Mouse (Mus musculus) olfactory bulb, adult 2 months (tissue): ENCODE results near the gene Zdhhc4. TPM values are rescaled to one million over a fixed set of nuclear protein-coding genes. Genes with fewer than 3 reads are reported as not detected.

Experiments used
- H3K27ac ChIP-seq: fragments of 200-500 bp; 2 replicates; pipeline ENCODE4 v1.5.1; 2012; ENCODE audit warnings: low read depth, low read length; ENCODE audit not compliant: insufficient read depth
- H3K4me1 ChIP-seq: fragments of 200-500 bp; 2 replicates; pipeline ENCODE4 v1.6.1; 2012; ENCODE audit warnings: low read length; ENCODE audit not compliant: control insufficient read depth, insufficient read depth
- H3K4me3 ChIP-seq: fragments of 200-500 bp; 2 replicates; pipeline ENCODE4 v1.5.1; 2012; ENCODE audit warnings: mild to moderate bottlenecking, low read depth, low read length, moderate library complexity; ENCODE audit not compliant: insufficient read depth
- CTCF ChIP-seq: fragments of 200-500 bp; IDR thresholded peaks from 2 replicates; pipeline ENCODE4 v1.5.1; 2012; ENCODE audit warnings: low read depth, mild to moderate bottlenecking, low read length, moderate library complexity; ENCODE audit not compliant: insufficient read depth
- POLR2A ChIP-seq: fragments of 200-500 bp; IDR thresholded peaks from 2 replicates; pipeline ENCODE4 v1.6.1; 2012; ENCODE audit warnings: mild to moderate bottlenecking, low read depth, low read length, moderate library complexity; ENCODE audit not compliant: insufficient read depth
- WGBS: fragments of 180-500 bp; shearing (Covaris S2); methylation state at CpG from one replicate; pipeline ENCODE4 v1.1.7; 2018; 5-methylcytosine and 5-hydroxymethylcytosine counted together
- polyA plus RNA-seq: library from polyadenylated mRNA; stranded (reverse); fragments of >200 nt; gene quantifications from 2 replicates; pipeline ENCODE4 v1.2.4, GENCODE M21; 2012; ENCODE audit warnings: low replicate concordance; ENCODE audit not compliant: missing spikeins, insufficient read depth, insufficient read length

The Zdhhc4 gene
- polyA plus RNA-seq, 1 experiment = not detected

DNA sequence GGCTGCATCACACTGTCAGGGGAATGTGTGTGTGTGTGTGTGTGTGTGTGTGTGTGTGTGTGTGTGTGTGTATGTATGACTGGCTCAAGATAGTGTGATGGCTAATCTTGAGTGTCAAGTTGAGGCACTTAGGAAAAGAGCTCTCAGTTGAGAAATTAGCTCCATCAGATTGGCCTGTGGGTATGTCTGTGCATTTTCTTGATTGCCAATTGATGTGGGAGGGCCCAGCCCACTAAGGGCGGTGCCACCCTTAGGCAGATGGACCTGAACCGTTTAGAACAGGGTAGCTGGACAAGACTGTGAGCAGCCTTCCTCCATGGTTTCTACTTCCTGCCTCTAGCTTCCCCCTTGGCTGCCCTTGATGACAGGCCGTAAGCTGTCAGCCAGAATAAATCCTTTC is 56.9 kb downstream of the Zdhhc4 start:
- TF ChIP-seq POLR2A = no peak
- 78% methylated on average over 3 of the region's 3 CpGs for WGBS

DNA sequence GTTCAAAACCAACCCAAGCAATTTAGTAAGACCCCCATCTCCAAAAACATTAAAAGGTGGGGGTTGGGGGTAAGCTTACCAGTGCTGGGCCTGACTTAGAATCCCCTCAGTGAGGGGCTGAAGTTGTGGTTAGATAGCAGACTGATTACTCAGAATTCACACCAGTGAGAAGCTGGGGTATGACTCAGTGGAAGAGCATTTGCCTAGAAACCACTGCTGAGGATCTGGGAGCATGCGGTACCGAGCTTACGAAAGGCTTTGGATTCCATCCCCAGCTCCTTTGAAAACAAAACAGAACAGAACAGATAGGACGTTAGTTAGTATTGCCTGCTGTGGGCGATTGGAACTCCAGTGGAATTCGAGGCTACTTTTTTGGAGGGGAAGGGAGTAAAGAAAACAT is 57.4 kb downstream of the Zdhhc4 start:
- TF ChIP-seq POLR2A = no peak
- TF ChIP-seq CTCF = no peak
- WGBS = 54% methylated on average over 6 of the region's 6 CpGs
- H3K4me1 ChIP-seq = peaks cover 22% of the 10 kb centered on the region
- no peak overlapping the region for H3K4me3 ChIP-seq
- H3K27ac ChIP-seq = no peak overlapping the region

More for the DNA sequence above, 56.9 kb downstream of the Zdhhc4 start:
- peaks cover 18% of the 10 kb centered on the region for H3K4me1 ChIP-seq
- H3K27ac ChIP-seq = no peak overlapping the region
- H3K4me3 ChIP-seq = no peak overlapping the region

DNA sequence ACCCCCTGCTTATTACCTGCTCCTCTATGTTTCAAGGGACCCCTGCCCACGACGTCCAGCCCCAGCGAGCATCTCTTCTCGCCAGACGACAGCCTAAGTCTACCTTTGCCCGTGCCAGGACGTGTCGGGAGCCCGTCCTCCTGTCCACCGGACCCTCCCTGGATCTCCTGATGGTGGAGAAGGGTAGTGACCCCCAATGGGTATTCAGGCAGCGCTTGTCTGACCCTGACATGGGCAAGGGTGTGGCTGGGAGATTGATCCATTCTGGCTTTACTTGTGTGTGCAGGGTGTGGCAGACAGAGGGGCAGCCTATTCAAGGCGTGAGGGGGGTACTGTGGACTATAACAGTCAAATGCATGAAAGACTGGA is 58.9 kb downstream of the Zdhhc4 start:
- Histone ChIP-seq H3K4me3 (peak overlapping the region; percentile 84), H3K4me1 (peaks cover 25% of the 10 kb centered on the region), H3K27ac (peak overlapping the region; percentile 30; the same call in 1 of the 2 replicates)
- WGBS = 3% methylated on average over 12 of the region's 12 CpGs
- TF ChIP-seq CTCF = no peak
- TF ChIP-seq POLR2A = no peak

DNA sequence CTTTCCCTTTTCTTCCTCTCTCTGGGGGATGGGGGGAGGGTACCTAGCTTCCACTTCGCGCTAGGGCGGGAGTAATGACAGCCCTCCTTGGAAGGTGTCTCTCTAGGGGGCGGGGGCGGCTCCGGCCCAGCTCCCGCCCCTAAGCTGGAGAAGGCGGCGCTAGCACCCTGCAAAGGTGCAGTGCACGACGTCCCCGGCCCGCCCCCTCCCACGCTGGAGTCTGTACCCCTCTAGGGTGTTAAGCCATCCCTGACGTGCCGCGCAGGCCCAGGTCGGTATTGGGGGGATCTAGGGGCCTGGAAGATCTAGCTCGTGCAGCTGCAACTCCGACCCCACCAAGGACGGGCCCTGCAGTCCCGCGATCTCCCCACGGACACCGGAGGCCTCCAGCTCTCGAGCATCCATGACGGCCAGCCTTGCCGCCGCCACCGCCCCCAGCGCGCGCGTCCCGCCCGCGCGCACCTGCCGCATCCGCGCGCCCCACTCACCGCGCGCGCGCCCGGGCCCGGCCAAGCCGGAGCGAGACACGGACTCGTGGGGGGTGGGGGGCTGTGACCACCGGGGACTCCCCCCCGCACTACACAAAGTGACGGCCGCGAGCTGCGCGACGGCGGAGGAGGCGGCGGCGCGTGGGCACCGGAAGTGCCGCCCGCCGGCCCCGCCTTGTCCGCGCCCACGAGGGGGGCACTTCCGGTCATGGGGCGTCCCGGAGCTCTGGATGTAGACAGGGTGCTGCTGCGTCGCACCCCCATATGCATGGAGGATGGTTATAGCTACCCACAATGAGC is 59.5 kb downstream of the Zdhhc4 start, which contains the start of gene Zfp316:
Gene Zfp316, minus strand, starts transcription at position 660 of the 788 bp plus-strand sequence.
- H3K4me1 ChIP-seq = peaks cover 30% of the 10 kb centered on the region
- TF ChIP-seq POLR2A (peak; percentile 95), CTCF (no peak)
- under 1% methylated on average over 77 of the region's 79 CpGs for WGBS

DNA sequence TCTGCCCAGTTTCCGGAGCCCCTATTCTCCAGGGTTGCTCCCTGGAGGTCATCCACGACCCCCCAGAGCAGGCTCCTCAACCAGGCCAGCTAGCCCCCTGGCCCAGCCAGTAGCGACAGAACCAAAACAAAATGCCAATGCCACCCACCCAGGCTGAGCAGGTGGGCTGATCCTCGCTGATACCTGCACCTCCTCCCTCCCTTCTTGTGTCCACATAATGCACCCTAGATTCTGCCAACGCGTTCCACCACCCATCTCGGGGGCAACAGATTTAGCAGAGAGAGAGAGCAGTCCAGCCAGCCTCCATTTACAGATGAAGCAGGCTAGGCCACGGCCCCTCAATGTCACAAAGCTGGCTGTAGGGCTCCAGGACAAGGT is 60.1 kb downstream of the Zdhhc4 start:
- peak overlapping the region; percentile 84 for H3K4me3 ChIP-seq
- 14% methylated on average over 8 of the region's 8 CpGs for WGBS
- no peak overlapping the region for H3K27ac ChIP-seq
- TF ChIP-seq POLR2A (no peak; the same call in 1 of the 2 replicates), CTCF (no peak)
- H3K4me1 ChIP-seq = peaks cover 36% of the 10 kb centered on the region

More for the DNA sequence above, 59.5 kb downstream of the Zdhhc4 start, which contains the start of gene Zfp316:
- Histone ChIP-seq H3K4me3 (peak within 1 kb of the TSS; percentile 84), H3K27ac (peak within 1 kb of the TSS; percentile 65)

DNA sequence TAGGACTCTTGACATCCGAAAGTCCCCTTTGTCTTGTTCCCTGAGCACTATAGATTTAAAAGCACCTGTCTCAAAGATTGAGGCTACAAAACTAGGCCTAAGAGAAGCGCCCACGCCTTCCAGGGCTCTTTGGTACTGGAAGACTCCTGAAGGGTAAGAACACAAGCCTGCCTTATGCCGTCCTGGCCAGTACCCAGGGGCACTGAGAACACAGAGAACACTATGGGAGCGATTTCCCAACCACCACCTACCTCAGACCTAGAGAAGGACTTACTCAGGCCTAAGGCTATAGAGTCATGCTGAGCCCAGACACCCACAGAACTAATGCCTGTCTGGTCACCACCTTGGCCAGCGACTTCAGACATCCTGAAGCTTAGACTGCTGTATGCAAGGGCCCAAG is 62.3 kb downstream of the Zdhhc4 start:
- no peak overlapping the region for H3K4me3 ChIP-seq
- TF ChIP-seq POLR2A = no peak
- no peak for TF ChIP-seq CTCF
- no peak overlapping the region for H3K27ac ChIP-seq
- peaks cover 35% of the 10 kb centered on the region for H3K4me1 ChIP-seq
- WGBS = 88% methylated on average over 6 of the region's 6 CpGs

Other genes starting within 250 kb of the Zdhhc4 start
- gene Rnf216, start 216.3 kb downstream of the Zdhhc4 start, polyA plus RNA-seq = not detected in 2 replicates
- gene Olfr718-ps1, start 181.7 kb downstream of the Zdhhc4 start, polyA plus RNA-seq = not detected in 2 replicates
- gene Rbak, start 148.5 kb downstream of the Zdhhc4 start, polyA plus RNA-seq = not detected in 2 replicates
- not detected in 2 replicates for gene Spdye4b, start 148.2 kb downstream of the Zdhhc4 start, polyA plus RNA-seq
- gene Spdye4a, start 102.4 kb downstream of the Zdhhc4 start, polyA plus RNA-seq = not detected in 2 replicates
- not detected in 2 replicates for gene Zfp12, start 94.1 kb downstream of the Zdhhc4 start, polyA plus RNA-seq
- not detected in 2 replicates for gene Zfp316, start 59.2 kb downstream of the Zdhhc4 start, polyA plus RNA-seq
- gene Zfp853, start 35.6 kb downstream of the Zdhhc4 start, polyA plus RNA-seq = not detected in 2 replicates
- not detected in 2 replicates for gene E130309D02Rik, start 13.9 kb downstream of the Zdhhc4 start, polyA plus RNA-seq
- gene Grid2ip, start 28.1 kb upstream of the Zdhhc4 start, polyA plus RNA-seq = not detected in 2 replicates
- gene Kdelr2, start 74.6 kb upstream of the Zdhhc4 start, polyA plus RNA-seq = not detected in 2 replicates
- not detected in 2 replicates for gene Daglb, start 135.3 kb upstream of the Zdhhc4 start, polyA plus RNA-seq
- gene Rac1, start 198.8 kb upstream of the Zdhhc4 start, polyA plus RNA-seq = 73.1 TPM in 1 of 2 replicates, not detected in the other